Mouse (Mus musculus): Measurements from ENCODE around the gene Phf11b.
"Not testable (repeated sequence)": the region's sequence is repeated elsewhere in the genome, so short reads cannot be mapped to it uniquely, and the experiment has no call there.

Phf11b gene

GRCm38 (mm10) chr14:59341189-59341588, at the start of gene Phf11b:
Gene Phf11b (minus strand): TSS chr14:59341351.
- DNase-seq (ENCODE audit: low spot score) = not testable (repeated sequence)

- DNase-seq (ENCODE audit: low spot score) = not testable (repeated sequence)
These were observed 49.0 kb upstream of the Phf11b start for GRCm38 (mm10) chr14:59390181-59390580.

GRCm38 (mm10) chr14:59389532-59389931, 48.4 kb upstream of the Phf11b start:
- DNase-seq (ENCODE audit: low spot score) = no peak

- no peak for DNase-seq (ENCODE audit: low spot score)
These were observed 29.4 kb upstream of the Phf11b start for GRCm38 (mm10) chr14:59370348-59371068.

GRCm38 (mm10) chr14:59366386-59367105, 25.4 kb upstream of the Phf11b start:
- DNase-seq (ENCODE audit: low spot score) = no peak

GRCm38 (mm10) chr14:59365244-59365644, 24.1 kb upstream of the Phf11b start, which contains the start of gene Phf11d:
Gene Phf11d (minus strand): TSS chr14:59365470.
- DNase-seq (ENCODE audit: low spot score) = no peak

GRCm38 (mm10) chr14:59339541-59339940, 1.6 kb downstream of the Phf11b start:
- DNase-seq (ENCODE audit: low spot score) = no peak

GRCm38 (mm10) chr14:59336056-59336455, 5.1 kb downstream of the Phf11b start:
- not testable (repeated sequence) for DNase-seq (ENCODE audit: low spot score)

GRCm38 (mm10) chr14:59330499-59330898, 10.7 kb downstream of the Phf11b start:
- peak; percentile 30 for DNase-seq (ENCODE audit: low spot score)

- not testable (repeated sequence) for DNase-seq (ENCODE audit: low spot score)
These were observed 21.2 kb downstream of the Phf11b start for GRCm38 (mm10) chr14:59319970-59320369.

GRCm38 (mm10) chr14:59319036-59319435, 22.1 kb downstream of the Phf11b start:
- DNase-seq (ENCODE audit: low spot score) = not testable (repeated sequence)

- DNase-seq (ENCODE audit: low spot score) = not testable (repeated sequence)
These were observed 43.8 kb downstream of the Phf11b start, which contains the start of gene Phf11a for GRCm38 (mm10) chr14:59297391-59297790. Gene Phf11a (minus strand): TSS chr14:59297522.

GRCm38 (mm10) chr14:59291769-59292168, 49.4 kb downstream of the Phf11b start:
- DNase-seq (ENCODE audit: low spot score) = not testable (repeated sequence)

GRCm38 (mm10) chr14:59274961-59275360, 66.2 kb downstream of the Phf11b start:
- DNase-seq (ENCODE audit: low spot score) = not testable (repeated sequence)

Data from embryo, embryonic 10.5 days (tissue).